Mouse (Mus musculus) testis, postnatal 10 days (tissue): ENCODE data around the gene Rin3.

Source experiments
- DNase-seq: peaks from one replicate; pipeline ENCODE4 v3.0.0; 2021; ENCODE audit warnings: low spot score

Rin3 gene

GRCm38 (mm10) chr12:102302831-102303351 is 20.0 kb downstream of the Rin3 start:
- DNase-seq: peak; percentile 79

- DNase-seq: no peak
Observed at GRCm38 (mm10) chr12:102303867-102304266, 21.0 kb downstream of the Rin3 start.

- DNase-seq: no peak
Observed at GRCm38 (mm10) chr12:102305069-102305836, 22.4 kb downstream of the Rin3 start.

GRCm38 (mm10) chr12:102308001-102308456 is 25.2 kb downstream of the Rin3 start:
- DNase-seq: peak; percentile 85

- DNase-seq: peak; percentile 63
Observed at GRCm38 (mm10) chr12:102308457-102309011, 25.7 kb downstream of the Rin3 start.

- no peak for DNase-seq
Observed at GRCm38 (mm10) chr12:102309099-102309799, 26.4 kb downstream of the Rin3 start.

- no peak for DNase-seq
Observed at GRCm38 (mm10) chr12:102309800-102310195, 26.9 kb downstream of the Rin3 start.

- DNase-seq: no peak
Observed at GRCm38 (mm10) chr12:102310261-102310660, 27.4 kb downstream of the Rin3 start.

- no peak for DNase-seq
Observed at GRCm38 (mm10) chr12:102311454-102311853, 28.6 kb downstream of the Rin3 start.

GRCm38 (mm10) chr12:102319150-102319549 is 36.3 kb downstream of the Rin3 start:
- no peak for DNase-seq

- DNase-seq: no peak
Observed at GRCm38 (mm10) chr12:102319899-102320298, 37.1 kb downstream of the Rin3 start.

- DNase-seq: no peak
Observed at GRCm38 (mm10) chr12:102320322-102320721, 37.5 kb downstream of the Rin3 start.

- DNase-seq: no peak
Observed at GRCm38 (mm10) chr12:102321064-102321728, 38.3 kb downstream of the Rin3 start.

- no peak for DNase-seq
Observed at GRCm38 (mm10) chr12:102321855-102322254, 39.0 kb downstream of the Rin3 start.

GRCm38 (mm10) chr12:102323392-102323791 is 40.5 kb downstream of the Rin3 start:
- peak; percentile 54 for DNase-seq

GRCm38 (mm10) chr12:102324156-102324885 is 41.5 kb downstream of the Rin3 start:
- no peak for DNase-seq

- no peak for DNase-seq
Observed at GRCm38 (mm10) chr12:102324886-102325220, 42.0 kb downstream of the Rin3 start.

- DNase-seq: no peak
Observed at GRCm38 (mm10) chr12:102326753-102327340, 44.0 kb downstream of the Rin3 start.

- DNase-seq: peak; percentile 53
Observed at GRCm38 (mm10) chr12:102327525-102327924, 44.7 kb downstream of the Rin3 start.

GRCm38 (mm10) chr12:102328090-102328489 is 45.2 kb downstream of the Rin3 start:
- no peak for DNase-seq

GRCm38 (mm10) chr12:102330188-102330587 is 47.3 kb downstream of the Rin3 start:
- no peak for DNase-seq
